Mouse (Mus musculus) lung, postnatal 14 days (tissue): ENCODE results near the gene Lalba.
"Not testable (repeated sequence)": the region's sequence is repeated elsewhere in the genome, so short reads cannot be mapped to it uniquely, and the experiment has no call there.

Source experiments
- DNase-seq: peaks from one replicate; pipeline ENCODE4 v3.0.0; 2021

Gene Lalba

GRCm38 (mm10) chr15:98491332-98491731 is 8.8 kb upstream of the Lalba start:
- DNase-seq: peak; percentile 19

GRCm38 (mm10) chr15:98486433-98487021 is 4.0 kb upstream of the Lalba start:
- no peak for DNase-seq

GRCm38 (mm10) chr15:98483907-98484886 is 1.7 kb upstream of the Lalba start:
- DNase-seq: peak; percentile 57

DNA sequence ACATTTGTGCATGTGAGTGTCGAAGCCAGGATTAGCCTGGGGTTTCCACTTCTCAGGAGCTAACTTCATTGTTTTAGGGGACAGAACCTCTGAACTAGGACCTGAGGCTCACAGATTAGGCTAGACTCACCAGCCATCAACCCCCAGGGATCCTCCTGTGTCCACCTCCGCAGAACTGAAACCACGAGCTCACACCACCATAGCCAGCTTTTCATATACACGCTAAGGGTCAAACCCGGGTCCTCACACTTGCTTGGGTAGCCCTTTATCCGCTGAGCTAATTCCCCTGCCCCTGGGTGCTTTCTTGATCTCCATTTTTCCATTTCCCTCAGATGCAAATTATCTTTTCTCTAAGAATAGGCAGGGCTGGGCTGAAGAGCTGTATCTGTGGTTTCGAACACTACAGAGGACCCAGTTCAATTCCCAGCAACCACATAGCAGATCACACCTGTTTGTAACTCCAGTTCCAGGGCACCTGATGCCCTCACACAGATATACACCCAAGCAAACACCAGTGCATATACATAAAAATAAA is 2.9 kb downstream of the Lalba start:
- DNase-seq: no peak

GRCm38 (mm10) chr15:98476281-98476680 is 6.2 kb downstream of the Lalba start:
- no peak for DNase-seq

DNA sequence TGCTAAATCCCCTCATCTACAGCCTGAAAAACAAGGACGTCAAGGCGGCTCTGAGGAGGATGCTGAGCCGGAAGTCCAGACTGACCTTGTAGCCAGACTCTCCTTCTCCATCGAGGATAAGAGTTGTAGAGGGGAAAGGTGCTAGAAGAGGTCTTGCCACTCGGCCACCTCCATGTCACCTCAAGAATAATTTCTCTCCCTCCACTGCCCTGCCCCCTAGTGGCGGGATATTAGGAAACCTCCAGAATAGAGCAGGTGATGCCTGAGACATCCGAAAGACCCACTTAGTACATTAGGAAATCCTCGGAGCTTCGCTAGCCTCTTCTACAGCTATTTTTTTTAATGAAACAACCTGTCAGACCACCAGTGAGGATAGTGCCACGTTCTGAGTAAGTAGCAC is 7.1 kb downstream of the Lalba start:
- DNase-seq: peak; percentile 74

GRCm38 (mm10) chr15:98474958-98475357 is 7.6 kb downstream of the Lalba start:
- DNase-seq: no peak

- no peak for DNase-seq
Measured at GRCm38 (mm10) chr15:98471539-98471938, 11.0 kb downstream of the Lalba start.

DNA sequence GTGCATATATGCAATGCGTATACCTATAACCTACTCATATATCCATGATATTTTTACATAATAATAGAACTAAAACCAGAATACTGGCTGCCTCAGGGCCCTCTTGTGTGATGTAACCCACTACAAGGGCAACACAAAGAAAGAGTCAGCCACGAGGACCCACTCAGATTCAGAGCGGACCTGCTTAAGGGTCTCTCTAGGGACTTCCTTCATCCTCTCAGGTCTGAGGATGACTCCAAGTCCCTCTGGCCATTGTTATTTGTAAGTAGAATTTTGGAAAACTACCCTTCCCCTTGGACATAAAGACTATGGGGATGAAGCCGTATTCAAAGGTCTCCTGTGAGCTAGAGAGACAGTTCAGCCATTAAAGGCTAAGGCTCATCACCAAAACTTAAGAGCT is 12.9 kb downstream of the Lalba start, which contains the start of gene OR5BS1P:
TSS of gene OR5BS1P (plus strand) at position 301 of the 400 bp plus-strand sequence.
- no peak for DNase-seq

GRCm38 (mm10) chr15:98452288-98452687 is 30.2 kb downstream of the Lalba start, which contains the start of gene Olfr281:
TSS of gene Olfr281 (plus strand) at chr15:98452588.
- DNase-seq: no peak

GRCm38 (mm10) chr15:98448521-98448920 is 34.0 kb downstream of the Lalba start:
- no peak for DNase-seq

GRCm38 (mm10) chr15:98444561-98444960 is 38.0 kb downstream of the Lalba start:
- DNase-seq: no peak

GRCm38 (mm10) chr15:98430925-98431324 is 51.6 kb downstream of the Lalba start, which contains the start of gene Olfr282:
TSS of gene Olfr282 (plus strand) at chr15:98431225.
- DNase-seq: not testable (repeated sequence)
